Mouse (Mus musculus) embryonic fibroblast, embryonic 13.5 days (primary cell): ENCODE data around the gene Bag1. TPM values are rescaled to one million over a fixed set of nuclear protein-coding genes. Genes with fewer than 3 reads are reported as not detected.

Experiments
- H3K27ac ChIP-seq: 2 replicates; pipeline ENCODE4 v1.5.1; 2012; ENCODE audit warnings: low read length, control low read depth, inconsistent platforms; ENCODE audit not compliant: insufficient read depth
- H3K4me1 ChIP-seq: 2 replicates; pipeline ENCODE4 v1.6.1; 2011; ENCODE audit warnings: low read length; ENCODE audit not compliant: control insufficient read depth, insufficient read depth
- H3K4me3 ChIP-seq: 2 replicates; pipeline ENCODE4 v1.5.1; 2011; ENCODE audit warnings: mild to moderate bottlenecking, control low read depth, low read length; ENCODE audit not compliant: insufficient read depth
- CTCF ChIP-seq: IDR thresholded peaks from 2 replicates; pipeline ENCODE4 v1.5.1; 2011; ENCODE audit warnings: mild to moderate bottlenecking, control low read depth, low read length, moderate library complexity, borderline replicate concordance; ENCODE audit not compliant: insufficient read depth
- POLR2A ChIP-seq: IDR thresholded peaks from 2 replicates; pipeline ENCODE4 v1.6.1; 2011; ENCODE audit warnings: low read depth, mild to moderate bottlenecking, control low read depth, low read length, moderate library complexity
- polyA plus RNA-seq: library from polyadenylated mRNA; stranded (reverse); fragments of >200 nt; gene quantifications from 2 replicates; pipeline ENCODE4 v1.2.4, GENCODE M21; 2011; ENCODE audit warnings: low read depth; ENCODE audit not compliant: missing spikeins, insufficient read length

Gene Bag1
- polyA plus RNA-seq, 1 experiment, result 147 TPM

GRCm38 (mm10) chr4:40919785-40920184 is 28.3 kb downstream of the Bag1 start, which contains the start of gene Spink4:
Gene Spink4 (plus strand): TSS chr4:40920052.
- Histone ChIP-seq H3K4me1 (no peaks in the 10 kb centered on the region), H3K4me3 (no peak within 1 kb of the TSS), H3K27ac (no peak within 1 kb of the TSS)
- no peak for TF ChIP-seq POLR2A
- no peak for TF ChIP-seq CTCF

GRCm38 (mm10) chr4:40916592-40917155 is 31.4 kb downstream of the Bag1 start:
- no peak overlapping the region for H3K27ac ChIP-seq
- H3K4me3 ChIP-seq, result no peak overlapping the region
- H3K4me1 ChIP-seq, result no peaks in the 10 kb centered on the region
- no peak for TF ChIP-seq POLR2A
- no peak for TF ChIP-seq CTCF

GRCm38 (mm10) chr4:40915947-40916346 is 32.1 kb downstream of the Bag1 start:
- TF ChIP-seq CTCF (no peak), POLR2A (no peak)
- no peak overlapping the region for H3K4me3 ChIP-seq
- H3K27ac ChIP-seq, result no peak overlapping the region
- H3K4me1 ChIP-seq, result no peaks in the 10 kb centered on the region

- H3K27ac ChIP-seq, result no peak overlapping the region
- no peak for TF ChIP-seq POLR2A
- no peak for TF ChIP-seq CTCF
These were observed 33.7 kb downstream of the Bag1 start for GRCm38 (mm10) chr4:40914287-40914867.

GRCm38 (mm10) chr4:40908261-40908969 is 39.7 kb downstream of the Bag1 start:
- Histone ChIP-seq H3K4me1 (no peaks in the 10 kb centered on the region; the same call in 1 of the 2 replicates), H3K4me3 (no peak overlapping the region), H3K27ac (no peak overlapping the region)
- TF ChIP-seq CTCF, result no peak
- TF ChIP-seq POLR2A, result no peak

More at GRCm38 (mm10) chr4:40914287-40914867, 33.7 kb downstream of the Bag1 start:
- no peaks in the 10 kb centered on the region for H3K4me1 ChIP-seq
- H3K4me3 ChIP-seq, result no peak overlapping the region

GRCm38 (mm10) chr4:40906298-40906697 is 41.8 kb downstream of the Bag1 start:
- no peak overlapping the region for H3K4me3 ChIP-seq
- no peaks in the 10 kb centered on the region; the same call in 1 of the 2 replicates for H3K4me1 ChIP-seq
- TF ChIP-seq CTCF, result no peak
- TF ChIP-seq POLR2A, result no peak
- H3K27ac ChIP-seq, result no peak overlapping the region

- TF ChIP-seq CTCF, result no peak
- TF ChIP-seq POLR2A, result no peak
- H3K27ac ChIP-seq, result no peak overlapping the region
- no peaks in the 10 kb centered on the region for H3K4me1 ChIP-seq
- H3K4me3 ChIP-seq, result no peak overlapping the region
These were observed 47.5 kb downstream of the Bag1 start for GRCm38 (mm10) chr4:40900612-40901011.

GRCm38 (mm10) chr4:40900071-40900470 is 48.0 kb downstream of the Bag1 start:
- H3K4me3 ChIP-seq, result no peak overlapping the region
- no peak overlapping the region for H3K27ac ChIP-seq
- no peak for TF ChIP-seq CTCF
- TF ChIP-seq POLR2A, result no peak
- no peaks in the 10 kb centered on the region for H3K4me1 ChIP-seq

GRCm38 (mm10) chr4:40899264-40899663 is 48.8 kb downstream of the Bag1 start:
- Histone ChIP-seq H3K4me1 (no peaks in the 10 kb centered on the region), H3K27ac (no peak overlapping the region), H3K4me3 (no peak overlapping the region)
- no peak for TF ChIP-seq CTCF
- no peak for TF ChIP-seq POLR2A
